Mouse (Mus musculus) testis, adult 2 months (tissue): ENCODE measurements around the gene Gatb.

Source experiments
- CTCF ChIP-seq: fragments of 200-500 bp; IDR thresholded peaks from 2 replicates; pipeline ENCODE4 v1.5.1; 2012; ENCODE audit warnings: low read depth, mild to moderate bottlenecking, inconsistent platforms, low read length, moderate library complexity; ENCODE audit not compliant: control insufficient read depth, insufficient read depth, insufficient replicate concordance
- POLR2A ChIP-seq: fragments of 200-500 bp; IDR thresholded peaks from 2 replicates; pipeline ENCODE4 v1.6.1; 2012; ENCODE audit warnings: low read depth, mild to moderate bottlenecking, inconsistent platforms, low read length, moderate library complexity; ENCODE audit not compliant: control insufficient read depth

DNA sequence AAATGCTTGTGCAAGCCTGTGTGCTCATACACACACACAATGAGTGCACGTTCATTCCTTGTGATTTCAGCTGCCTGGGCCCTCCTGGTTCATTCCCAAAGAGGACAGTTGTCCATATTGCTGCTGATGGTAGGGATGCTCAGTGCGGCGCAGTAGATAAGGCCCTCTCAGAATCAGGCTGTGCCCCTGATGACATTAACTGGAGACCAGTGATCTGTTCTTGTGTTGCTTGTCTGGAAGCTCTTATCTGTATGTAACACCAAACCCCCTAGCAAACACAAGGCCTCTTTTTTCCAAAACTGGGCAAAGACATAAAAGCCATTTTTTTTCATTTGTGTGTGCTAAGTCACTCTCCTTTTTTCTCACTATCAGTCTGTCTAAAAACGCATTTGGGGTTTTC is 11.0 kb downstream of the Gatb start:
- TF ChIP-seq POLR2A (no peak), CTCF (no peak)
